Mouse (Mus musculus): ENCODE data around the gene Sprr2a1. TPM values are rescaled to one million over a fixed set of nuclear protein-coding genes. Genes with fewer than 3 reads are reported as not detected.

The Sprr2a1 gene
- polyA plus RNA-seq, 2 experiments from 2014 or later, result not detected

Other genes starting within 250 kb of the Sprr2a1 start
- gene Pglyrp3, start 201.2 kb upstream of the Sprr2a1 start, polyA plus RNA-seq (2017; shearing (Covaris generic)), result not detected
- not detected for gene Lor, start 132.7 kb upstream of the Sprr2a1 start, polyA plus RNA-seq (2017; shearing (Covaris generic))
- gene Prr9, start 91.9 kb upstream of the Sprr2a1 start, polyA plus RNA-seq (2017; shearing (Covaris generic)), result not detected
- not detected for gene Lelp1, start 73.1 kb upstream of the Sprr2a1 start, polyA plus RNA-seq (2017; shearing (Covaris generic))
- gene Sprr2a2, start 121 bp downstream of the Sprr2a1 start, polyA plus RNA-seq (2017; shearing (Covaris generic)), result not detected
- gene Sprr2a3, start 69.6 kb downstream of the Sprr2a1 start, polyA plus RNA-seq (2017; shearing (Covaris generic)), result not detected
- not detected for gene Sprr2b, start 100.8 kb downstream of the Sprr2a1 start, polyA plus RNA-seq (2017; shearing (Covaris generic))
- gene Sprr2d, start 123.3 kb downstream of the Sprr2a1 start, polyA plus RNA-seq (2017; shearing (Covaris generic)), result not detected
- not detected for gene Sprr2e, start 136.3 kb downstream of the Sprr2a1 start, polyA plus RNA-seq (2017; shearing (Covaris generic))
- not detected for gene Sprr2f, start 149.4 kb downstream of the Sprr2a1 start, polyA plus RNA-seq (2017; shearing (Covaris generic))
- not detected for gene Sprr2h, start 169.9 kb downstream of the Sprr2a1 start, polyA plus RNA-seq (2017; shearing (Covaris generic))
- gene Sprr2i, start 192.2 kb downstream of the Sprr2a1 start, polyA plus RNA-seq (2017; shearing (Covaris generic)), result not detected
- not detected for gene Sprr2j-ps, start 202.3 kb downstream of the Sprr2a1 start, polyA plus RNA-seq (2017; shearing (Covaris generic))
- 10 to 100 TPM in 1 of 2 experiments, 1 to 10 TPM in 1; 9.0 to 12.9 TPM for gene Gm9774, start 213.6 kb downstream of the Sprr2a1 start, polyA plus RNA-seq (2017; shearing (Covaris generic))
- gene Sprr2k, start 216.8 kb downstream of the Sprr2a1 start, polyA plus RNA-seq (2017; shearing (Covaris generic)), result not detected
- gene Sprr1b, start 223.0 kb downstream of the Sprr2a1 start, polyA plus RNA-seq (2017; shearing (Covaris generic)), result not detected
- gene Sprr3, start 242.9 kb downstream of the Sprr2a1 start, polyA plus RNA-seq (2017; shearing (Covaris generic)), result not detected

Measured in CD4-positive, CD25-positive, alpha-beta regulatory T cell, adult 4 months (primary cell).